Mouse (Mus musculus): Measurements from ENCODE around the gene Nostrin. TPM values are rescaled to one million over a fixed set of nuclear protein-coding genes. Genes with fewer than 3 reads are reported as not detected.

The Nostrin gene
- polyA plus RNA-seq, 1 experiment: 2.9 TPM

Other genes starting within 250 kb of the Nostrin start
- 1.00 and 1.1 TPM in 2 replicates for gene Spc25, start 70.4 kb downstream of the Nostrin start, polyA plus RNA-seq (2012; rRNA removed)
- gene G6pc2, start 75.3 kb downstream of the Nostrin start, polyA plus RNA-seq (2012; rRNA removed): 0.08 TPM in 1 of 2 replicates, not detected in the other
- 0.12 TPM in 1 of 2 replicates, not detected in the other for gene Abcb11, start 206.8 kb downstream of the Nostrin start, polyA plus RNA-seq (2012; rRNA removed)
- gene Dhrs9, start 244.6 kb downstream of the Nostrin start, polyA plus RNA-seq (2012; rRNA removed): 0.18 and 0.19 TPM in 2 replicates

All from frontal cortex, adult 2 months (tissue).